Mouse (Mus musculus): ENCODE data around the gene Wfdc10. TPM values are rescaled to one million over a fixed set of nuclear protein-coding genes. Genes with fewer than 3 reads are reported as not detected.

Gene Wfdc10
- polyA plus RNA-seq (2012; rRNA removed; ENCODE audit: low replicate concordance) = 1.1 and 3.7 TPM in 2 replicates

GRCm38 (mm10) chr2:164655858-164656257, at the start of gene Wfdc10:
Wfdc10 (plus strand) TSS chr2:164656046.

GRCm38 (mm10) chr2:164613471-164613870, 42.4 kb upstream of the Wfdc10 start, which contains the start of the genes Wfdc6b and Wfdc8:
Wfdc6b (plus strand) TSS chr2:164613522.
Wfdc8 (minus strand) TSS chr2:164613626.

GRCm38 (mm10) chr2:164638696-164639095, 17.1 kb upstream of the Wfdc10 start, which contains the start of gene Wfdc16:
Wfdc16 (minus strand) TSS chr2:164638796.

GRCm38 (mm10) chr2:164656483-164656882, 637 bp downstream of the Wfdc10 start, which contains the start of gene Wfdc9:
Wfdc9 (minus strand) TSS chr2:164656583.

GRCm38 (mm10) chr2:164673987-164674386, 18.1 kb downstream of the Wfdc10 start, which contains the start of gene Wfdc11:
Wfdc11 (minus strand) TSS chr2:164674087.

GRCm38 (mm10) chr2:164684807-164685206, 29.0 kb downstream of the Wfdc10 start, which contains the start of gene Wfdc13:
Wfdc13 (plus strand) TSS chr2:164685107.

GRCm38 (mm10) chr2:164698201-164698600, 42.4 kb downstream of the Wfdc10 start, which contains the start of gene Spint4:
Spint4 (plus strand) TSS chr2:164698501.

Other genes starting within 250 kb of the Wfdc10 start
- gene Sdc4, start 212.2 kb upstream of the Wfdc10 start, polyA plus RNA-seq (2012; rRNA removed; ENCODE audit: low replicate concordance) = 26.7 and 44.6 TPM in 2 replicates
- gene Sys1, start 199.1 kb upstream of the Wfdc10 start, polyA plus RNA-seq (2012; rRNA removed; ENCODE audit: low replicate concordance) = 289 and 485 TPM in 2 replicates
- 34.5 and 97.9 TPM in 2 replicates for gene Gm20458, start 195.1 kb upstream of the Wfdc10 start, polyA plus RNA-seq (2012; rRNA removed; ENCODE audit: low replicate concordance)
- not detected in 2 replicates for gene Trp53tg5, start 182.3 kb upstream of the Wfdc10 start, polyA plus RNA-seq (2012; rRNA removed; ENCODE audit: low replicate concordance)
- gene Dbndd2, start 169.9 kb upstream of the Wfdc10 start, polyA plus RNA-seq (2012; rRNA removed; ENCODE audit: low replicate concordance) = 59.4 and 113 TPM in 2 replicates
- 196 and 283 TPM in 2 replicates for gene Pigt, start 158.5 kb upstream of the Wfdc10 start, polyA plus RNA-seq (2012; rRNA removed; ENCODE audit: low replicate concordance)
- 2.4 and 68.3 TPM in 2 replicates for gene Wfdc2, start 93.6 kb upstream of the Wfdc10 start, polyA plus RNA-seq (2012; rRNA removed; ENCODE audit: low replicate concordance)
- gene Spint3, start 82.6 kb upstream of the Wfdc10 start, polyA plus RNA-seq (2012; rRNA removed; ENCODE audit: low replicate concordance) = not detected in 2 replicates
- gene Wfdc6a, start 70.6 kb upstream of the Wfdc10 start, polyA plus RNA-seq (2012; rRNA removed; ENCODE audit: low replicate concordance) = not detected in 2 replicates
- gene Eppin, start 62.5 kb upstream of the Wfdc10 start, polyA plus RNA-seq (2012; rRNA removed; ENCODE audit: low replicate concordance) = not detected in 2 replicates
- gene Wfdc6b, start 42.5 kb upstream of the Wfdc10 start, polyA plus RNA-seq (2012; rRNA removed; ENCODE audit: low replicate concordance) = not detected in 2 replicates
- not detected in 2 replicates for gene Wfdc8, start 42.4 kb upstream of the Wfdc10 start, polyA plus RNA-seq (2012; rRNA removed; ENCODE audit: low replicate concordance)
- gene Wfdc16, start 17.2 kb upstream of the Wfdc10 start, polyA plus RNA-seq (2012; rRNA removed; ENCODE audit: low replicate concordance) = 0.16 TPM in 1 of 2 replicates, not detected in the other
- gene Wfdc9, start 537 bp downstream of the Wfdc10 start, polyA plus RNA-seq (2012; rRNA removed; ENCODE audit: low replicate concordance) = not detected in 2 replicates
- not detected in 2 replicates for gene Wfdc11, start 18.0 kb downstream of the Wfdc10 start, polyA plus RNA-seq (2012; rRNA removed; ENCODE audit: low replicate concordance)
- gene Wfdc13, start 29.1 kb downstream of the Wfdc10 start, polyA plus RNA-seq (2012; rRNA removed; ENCODE audit: low replicate concordance) = 0.08 TPM in 1 of 2 replicates, not detected in the other
- gene Spint4, start 42.5 kb downstream of the Wfdc10 start, polyA plus RNA-seq (2012; rRNA removed; ENCODE audit: low replicate concordance) = not detected in 2 replicates
- not detected in 2 replicates for gene Spint5, start 59.3 kb downstream of the Wfdc10 start, polyA plus RNA-seq (2012; rRNA removed; ENCODE audit: low replicate concordance)
- 1.2 TPM in 1 of 2 replicates, not detected in the other for gene Wfdc3, start 89.9 kb downstream of the Wfdc10 start, polyA plus RNA-seq (2012; rRNA removed; ENCODE audit: low replicate concordance)
- 23.0 and 61.4 TPM in 2 replicates for gene Dnttip1, start 89.9 kb downstream of the Wfdc10 start, polyA plus RNA-seq (2012; rRNA removed; ENCODE audit: low replicate concordance)
- 68.5 and 95.4 TPM in 2 replicates for gene Ube2c, start 113.9 kb downstream of the Wfdc10 start, polyA plus RNA-seq (2012; rRNA removed; ENCODE audit: low replicate concordance)
- gene Tnnc2, start 123.9 kb downstream of the Wfdc10 start, polyA plus RNA-seq (2012; rRNA removed; ENCODE audit: low replicate concordance) = not detected in 2 replicates
- 16.0 and 24.1 TPM in 2 replicates for gene Snx21, start 129.8 kb downstream of the Wfdc10 start, polyA plus RNA-seq (2012; rRNA removed; ENCODE audit: low replicate concordance)
- gene Acot8, start 148.8 kb downstream of the Wfdc10 start, polyA plus RNA-seq (2012; rRNA removed; ENCODE audit: low replicate concordance) = 157 and 164 TPM in 2 replicates
- 1.9 and 2.1 TPM in 2 replicates for gene Zswim3, start 149.1 kb downstream of the Wfdc10 start, polyA plus RNA-seq (2012; rRNA removed; ENCODE audit: low replicate concordance)
- gene Zswim1, start 166.6 kb downstream of the Wfdc10 start, polyA plus RNA-seq (2012; rRNA removed; ENCODE audit: low replicate concordance) = 7.2 and 8.6 TPM in 2 replicates
- not detected in 2 replicates for gene Spata25, start 172.5 kb downstream of the Wfdc10 start, polyA plus RNA-seq (2012; rRNA removed; ENCODE audit: low replicate concordance)
- 283 and 318 TPM in 2 replicates for gene Ctsa, start 176.8 kb downstream of the Wfdc10 start, polyA plus RNA-seq (2012; rRNA removed; ENCODE audit: low replicate concordance)
- 2.7 and 3.2 TPM in 2 replicates for gene Neurl2, start 177.4 kb downstream of the Wfdc10 start, polyA plus RNA-seq (2012; rRNA removed; ENCODE audit: low replicate concordance)
- gene Pltp, start 201.7 kb downstream of the Wfdc10 start, polyA plus RNA-seq (2012; rRNA removed; ENCODE audit: low replicate concordance) = 28.5 and 38.0 TPM in 2 replicates
- 29.6 and 30.0 TPM in 2 replicates for gene Pcif1, start 223.3 kb downstream of the Wfdc10 start, polyA plus RNA-seq (2012; rRNA removed; ENCODE audit: low replicate concordance)